Mouse (Mus musculus) left cerebral cortex, postnatal 14 days (tissue): ENCODE data around the gene Vegfd. TPM values are rescaled to one million over a fixed set of nuclear protein-coding genes. Genes with fewer than 3 reads are reported as not detected.

Experiments
- DNase-seq, 2 experiments: peaks; one replicate each; pipeline ENCODE4 v3.0.0; 2021 to 2022; ENCODE audit warnings: low spot score in 2 of 2, mixed read lengths in 1 of 2
- intact Hi-C: fragments of 180-260 bp; cut with DNase I; formaldehyde crosslinking; loops from one replicate; pipeline ENCODE4 v1.15.1; 2025
- total RNA-seq, 2 experiments: library from RNA; stranded (reverse); gene quantifications; 2 replicates each; pipeline ENCODE4 v1.2.3; 2021

Vegfd gene
- total RNA-seq, 2 experiments from 2014 or later, result 2.4 to 2.7 TPM

DNA sequence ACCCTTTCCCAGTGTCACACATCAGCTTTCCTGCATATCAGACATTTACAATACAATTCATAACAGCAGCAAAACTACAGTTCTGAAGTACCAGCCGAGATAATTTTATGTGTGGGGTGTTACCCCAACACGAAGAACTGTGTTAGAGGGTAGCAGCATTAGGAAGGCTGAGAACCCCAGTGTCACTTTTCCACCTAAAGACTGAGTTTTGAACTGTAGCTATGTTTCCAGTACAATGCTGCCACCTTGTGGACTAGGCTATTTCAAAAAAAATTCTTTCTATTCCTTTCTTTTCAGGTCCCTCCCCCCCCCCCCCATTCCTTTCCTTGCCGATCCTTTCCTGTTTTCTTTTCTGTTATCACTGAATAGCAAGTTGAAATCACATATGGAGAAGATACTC lies 76.0 kb downstream of the Vegfd start:
- intact Hi-C loops, result loop anchor here (2.0 kb wide), 1 partner anchor 262 kb away; no protein-coding TSS in a partner anchor
- DNase-seq, result peak; percentile 39 to 67

Other genes with a start within 250 kb of the Vegfd start
- gene Ace2, start 234.0 kb upstream of the Vegfd start, total RNA-seq, result 1 to 10 TPM; 1.6 to 1.8 TPM
- gene Bmx, start 115.2 kb upstream of the Vegfd start, total RNA-seq, result 1 to 10 TPM in 1 of 2 experiments, under 1 TPM in 1; 0.93 to 1.0 TPM
- 1 to 10 TPM; 3.7 to 3.9 TPM for gene Pir, start 104.0 kb upstream of the Vegfd start, total RNA-seq
- 1 to 10 TPM; 5.1 to 5.5 TPM for gene Piga, start 46.4 kb downstream of the Vegfd start, total RNA-seq
- gene Asb11, start 63.6 kb downstream of the Vegfd start, total RNA-seq, result 1 to 10 TPM; 3.8 to 4.0 TPM
- not detected for gene Asb9, start 132.9 kb downstream of the Vegfd start, total RNA-seq